Mouse (Mus musculus): ENCODE results near the gene Arl6ip1.

Gene Arl6ip1

GRCm38 (mm10) chr7:118116787-118117538 lies 12.5 kb downstream of the Arl6ip1 start:
- no peak for DNase-seq (ENCODE audit: low read depth, low spot score)

- peak; percentile 97 for DNase-seq (ENCODE audit: low read depth, low spot score)
Measured at GRCm38 (mm10) chr7:118115877-118116568, 13.4 kb downstream of the Arl6ip1 start, which contains the start of gene Rps15a. Gene Rps15a, minus strand, starts transcription at chr7:118116188.

- no peak for DNase-seq (ENCODE audit: low read depth, low spot score)
Measured at GRCm38 (mm10) chr7:118115533-118115876, 14.0 kb downstream of the Arl6ip1 start.

- no peak for DNase-seq (ENCODE audit: low read depth, low spot score)
Measured at GRCm38 (mm10) chr7:118113541-118114297, 15.7 kb downstream of the Arl6ip1 start.

- DNase-seq (ENCODE audit: low read depth, low spot score): no peak
Measured at GRCm38 (mm10) chr7:118111128-118111527, 18.3 kb downstream of the Arl6ip1 start.

- DNase-seq (ENCODE audit: low read depth, low spot score): no peak
Measured at GRCm38 (mm10) chr7:118107671-118108070, 21.8 kb downstream of the Arl6ip1 start.

- DNase-seq (ENCODE audit: low read depth, low spot score): no peak
Measured at GRCm38 (mm10) chr7:118104458-118105052, 24.9 kb downstream of the Arl6ip1 start.

GRCm38 (mm10) chr7:118103462-118104379 lies 25.7 kb downstream of the Arl6ip1 start:
- no peak for DNase-seq (ENCODE audit: low read depth, low spot score)

- no peak for DNase-seq (ENCODE audit: low read depth, low spot score)
Measured at GRCm38 (mm10) chr7:118102678-118103461, 26.6 kb downstream of the Arl6ip1 start.

- DNase-seq (ENCODE audit: low read depth, low spot score): peak; percentile 74
Measured at GRCm38 (mm10) chr7:118102231-118102630, 27.2 kb downstream of the Arl6ip1 start.

GRCm38 (mm10) chr7:118097615-118098014 lies 31.8 kb downstream of the Arl6ip1 start:
- no peak for DNase-seq (ENCODE audit: low read depth, low spot score)

- no peak for DNase-seq (ENCODE audit: low read depth, low spot score)
Measured at GRCm38 (mm10) chr7:118079987-118080386, 49.5 kb downstream of the Arl6ip1 start.

GRCm38 (mm10) chr7:118079097-118079496 lies 50.4 kb downstream of the Arl6ip1 start:
- DNase-seq (ENCODE audit: low read depth, low spot score): no peak

Measured in forelimb bud, embryonic 11.5 days (tissue).